In the genomic region with DNA sequence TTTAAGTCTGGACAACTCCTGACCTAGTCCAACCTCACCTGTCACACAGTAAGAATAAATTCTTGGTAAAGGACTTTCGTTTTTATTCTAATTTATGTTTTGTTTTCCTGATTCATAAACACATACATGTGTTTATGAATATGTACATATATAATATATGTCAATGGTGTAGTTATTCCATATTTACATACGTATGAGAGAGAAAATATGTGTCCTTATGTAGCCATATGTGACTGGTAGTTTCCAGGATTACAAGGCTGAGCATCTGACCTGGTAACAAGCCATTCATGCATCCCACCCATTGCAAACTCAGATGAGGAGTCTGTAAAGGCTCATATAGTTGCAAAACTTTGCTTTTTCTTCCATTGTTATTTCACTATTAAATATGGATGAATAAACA, we compare ENCODE assay signal across 22 mouse cellular contexts.
DNase-seq lines count a peak whose midpoint lies in the region; ATAC-seq and TF ChIP-seq lines count a peak whose summit lies in the region.
"Had no signal": no experiment of that assay in that cellular context is flagged by ENCODE, and none has a peak within 500 bp of the region (broad histone marks: within the 10 kb centered on the region; RNA-seq: fewer than 3 reads in every experiment).

No protein-coding gene starts in this region.

- ATAC-seq in forebrain, embryonic 15.5 days (replicated peaks): 0 out of 2 replicates have a peak, but pooled peaks have one; percentile 43
- no peak for ATAC-seq in forebrain, embryonic 14.5 days
- peak; percentile 69 for ATAC-seq in forebrain, embryonic 16.5 days
- no peak for ATAC-seq in forebrain, embryonic 12.5 days (ENCODE audit: low FRiP score)
- peak; percentile 78 for ATAC-seq in forebrain, postnatal 0 days
- no peak; the same call in 1 of the 2 replicates for ATAC-seq in forebrain, embryonic 13.5 days
- ATAC-seq in lung, embryonic 15.5 days (ENCODE audit: borderline replicate concordance, extremely low read depth, low FRiP score, low TSS enrichment): no peak
- ATAC-seq: activated CD4-positive, CD25-positive, alpha-beta regulatory T cell, adult 4 months; CD4-positive, CD25-positive, alpha-beta regulatory T cell, adult 4 months; Patski had no signal

- H3K27ac ChIP-seq in forebrain, embryonic 15.5 days (replicated peaks): no peak overlapping the region
- no peak overlapping the region for H3K27ac ChIP-seq in forebrain, embryonic 14.5 days (ENCODE audit: low read depth, low read length)
- no peak overlapping the region for H3K27ac ChIP-seq in forebrain, embryonic 16.5 days (ENCODE audit: low read length)
- no peak overlapping the region for H3K27ac ChIP-seq in forebrain, embryonic 12.5 days
- H3K27ac ChIP-seq in forebrain, postnatal 0 days (ENCODE audit: low read depth, low read length): no peak overlapping the region
- no peak overlapping the region for H3K27ac ChIP-seq in forebrain, embryonic 13.5 days
- H3K27ac ChIP-seq in lung, embryonic 15.5 days: peak overlapping the region; percentile 37; the same call in 1 of the 2 replicates

- DNase-seq in forebrain, embryonic 14.5 days (ENCODE audit: low spot score): no peak
- DNase-seq in forebrain, postnatal 0 days: no peak
- no peak for DNase-seq in lung, adult 18-20 months
- DNase-seq: adrenal gland, adult 2 months; adrenal gland, adult 8-10 months; adrenal gland, postnatal 10 days; adrenal gland, postnatal 14 days; adrenal gland, postnatal 25 days; adrenal gland, postnatal 36 days; B cell, adult 2 months; cerebellum, adult 11 months; cerebellum, adult 11-12 months had no signal

- H3K4me3 ChIP-seq in forebrain, embryonic 15.5 days: no peak overlapping the region
- H3K4me3 ChIP-seq in forebrain, embryonic 14.5 days (ENCODE audit: low read depth, low read length): no peak overlapping the region
- H3K4me3 ChIP-seq in forebrain, embryonic 16.5 days (replicated peaks; ENCODE audit: low read length): no peak overlapping the region
- no peak overlapping the region for H3K4me3 ChIP-seq in forebrain, embryonic 12.5 days (replicated peaks)
- H3K4me3 ChIP-seq in forebrain, postnatal 0 days (ENCODE audit: low read depth, low read length): no peak overlapping the region
- H3K4me3 ChIP-seq in forebrain, embryonic 13.5 days: no peak overlapping the region
- no peak overlapping the region for H3K4me3 ChIP-seq in lung, embryonic 15.5 days

- peaks cover 46% of the 10 kb centered on the region for H3K4me1 ChIP-seq in forebrain, embryonic 15.5 days
- peaks cover 33% of the 10 kb centered on the region for H3K4me1 ChIP-seq in forebrain, embryonic 14.5 days (ENCODE audit: control insufficient read depth, insufficient read depth, low read length)
- H3K4me1 ChIP-seq in forebrain, embryonic 16.5 days (replicated peaks; ENCODE audit: control insufficient read depth, insufficient read depth, low read length): peaks cover 26% of the 10 kb centered on the region
- peaks cover 35% of the 10 kb centered on the region for H3K4me1 ChIP-seq in forebrain, embryonic 12.5 days
- H3K4me1 ChIP-seq in forebrain, postnatal 0 days (ENCODE audit: insufficient read depth): 0 out of 2 replicates have a peak, but pooled peaks cover under 1% of the 10 kb centered on the region
- H3K4me1 ChIP-seq in forebrain, embryonic 13.5 days: peaks cover 46% of the 10 kb centered on the region
- H3K4me1 ChIP-seq in lung, embryonic 15.5 days: peaks cover 42% of the 10 kb centered on the region

- WGBS in forebrain, embryonic 15.5 days: 80% methylated on average over 2 of the region's 2 CpGs
- 84% methylated on average over 2 of the region's 2 CpGs for WGBS in forebrain, embryonic 14.5 days
- WGBS in forebrain, embryonic 16.5 days: 62% methylated on average over 2 of the region's 2 CpGs
- 93% methylated on average over 2 of the region's 2 CpGs for WGBS in forebrain, embryonic 12.5 days
- 64% methylated on average over 2 of the region's 2 CpGs for WGBS in forebrain, postnatal 0 days
- 92% methylated on average over 2 of the region's 2 CpGs for WGBS in forebrain, embryonic 13.5 days
- WGBS in lung, embryonic 15.5 days: 76% methylated on average over 2 of the region's 2 CpGs

- H3K9me3 ChIP-seq in forebrain, embryonic 15.5 days: no peaks in the 10 kb centered on the region
- H3K9me3 ChIP-seq in forebrain, embryonic 14.5 days (replicated peaks; ENCODE audit: control insufficient read depth, low read length): no peaks in the 10 kb centered on the region
- H3K9me3 ChIP-seq in forebrain, embryonic 16.5 days (ENCODE audit: control insufficient read depth, low read length): no peaks in the 10 kb centered on the region
- no peaks in the 10 kb centered on the region for H3K9me3 ChIP-seq in forebrain, embryonic 12.5 days
- no peaks in the 10 kb centered on the region for H3K9me3 ChIP-seq in forebrain, postnatal 0 days (ENCODE audit: low read length)
- H3K9me3 ChIP-seq in forebrain, embryonic 13.5 days (replicated peaks): no peaks in the 10 kb centered on the region
- H3K9me3 ChIP-seq in lung, embryonic 15.5 days: no peaks in the 10 kb centered on the region
- H3K9me3 ChIP-seq: G1E had no signal

- H3K4me2 ChIP-seq in forebrain, embryonic 15.5 days (replicated peaks): no peak overlapping the region
- no peak overlapping the region for H3K4me2 ChIP-seq in forebrain, embryonic 14.5 days (ENCODE audit: low read length)
- H3K4me2 ChIP-seq in forebrain, embryonic 16.5 days (ENCODE audit: low read length): no peak overlapping the region
- H3K4me2 ChIP-seq in forebrain, embryonic 12.5 days: no peak overlapping the region
- H3K4me2 ChIP-seq in forebrain, postnatal 0 days (ENCODE audit: low read depth): no peak overlapping the region
- H3K4me2 ChIP-seq in forebrain, embryonic 13.5 days: no peak overlapping the region
- H3K4me2 ChIP-seq in lung, embryonic 15.5 days: no peak overlapping the region

- no peaks in the 10 kb centered on the region for H3K36me3 ChIP-seq in forebrain, embryonic 15.5 days
- H3K36me3 ChIP-seq in forebrain, embryonic 14.5 days (ENCODE audit: control insufficient read depth, insufficient read depth, low read length): no peaks in the 10 kb centered on the region
- H3K36me3 ChIP-seq in forebrain, embryonic 16.5 days (ENCODE audit: control insufficient read depth, insufficient read depth): no peaks in the 10 kb centered on the region
- H3K36me3 ChIP-seq in forebrain, embryonic 12.5 days (replicated peaks): no peaks in the 10 kb centered on the region
- no peaks in the 10 kb centered on the region for H3K36me3 ChIP-seq in forebrain, postnatal 0 days (ENCODE audit: insufficient read depth)
- H3K36me3 ChIP-seq in forebrain, embryonic 13.5 days (ENCODE audit: poor library complexity, severe bottlenecking): no peaks in the 10 kb centered on the region
- H3K36me3 ChIP-seq in lung, embryonic 15.5 days: no peaks in the 10 kb centered on the region
- H3K36me3 ChIP-seq: G1E had no signal

- no peaks in the 10 kb centered on the region for H3K27me3 ChIP-seq in forebrain, embryonic 15.5 days
- no peaks in the 10 kb centered on the region for H3K27me3 ChIP-seq in forebrain, embryonic 14.5 days (replicated peaks; ENCODE audit: control insufficient read depth, insufficient read depth, low read length)
- H3K27me3 ChIP-seq in forebrain, embryonic 16.5 days (replicated peaks; ENCODE audit: control insufficient read depth, insufficient read depth, low read length): no peaks in the 10 kb centered on the region
- no peaks in the 10 kb centered on the region for H3K27me3 ChIP-seq in forebrain, embryonic 12.5 days
- H3K27me3 ChIP-seq in forebrain, postnatal 0 days (ENCODE audit: insufficient read depth, low read length): peaks cover 10% of the 10 kb centered on the region
- H3K27me3 ChIP-seq in forebrain, embryonic 13.5 days: no peaks in the 10 kb centered on the region
- H3K27me3 ChIP-seq in lung, embryonic 15.5 days: no peaks in the 10 kb centered on the region
- H3K27me3 ChIP-seq: CH12.LX had no signal

- TF ChIP-seq CTCF in forebrain, postnatal 0 days (IDR thresholded peaks at IDR 0.05; ENCODE audit: low read depth): no peak

- no peak overlapping the region for H3K9ac ChIP-seq in forebrain, embryonic 15.5 days (replicated peaks)
- H3K9ac ChIP-seq in forebrain, embryonic 14.5 days (ENCODE audit: low read length): no peak overlapping the region
- no peak overlapping the region for H3K9ac ChIP-seq in forebrain, embryonic 16.5 days (replicated peaks; ENCODE audit: low read depth, low read length)
- H3K9ac ChIP-seq in forebrain, embryonic 12.5 days: no peak overlapping the region
- no peak overlapping the region for H3K9ac ChIP-seq in forebrain, postnatal 0 days
- no peak overlapping the region for H3K9ac ChIP-seq in forebrain, embryonic 13.5 days
- H3K9ac ChIP-seq in lung, embryonic 15.5 days: no peak overlapping the region

Comparison
In these comparisons a context has a peak if more than half of its experiments do, and no peak if none do; other contexts are left out.
1. ATAC-seq: peak in forebrain, embryonic 15.5 days (single experiment), forebrain, embryonic 16.5 days (single experiment) and forebrain, postnatal 0 days (single experiment); none in forebrain, embryonic 14.5 days (single experiment), forebrain, embryonic 12.5 days (single experiment), forebrain, embryonic 13.5 days (single experiment) and lung, embryonic 15.5 days (single experiment).